Mouse (Mus musculus): Measurements from ENCODE around the gene Fam172a.

DNA sequence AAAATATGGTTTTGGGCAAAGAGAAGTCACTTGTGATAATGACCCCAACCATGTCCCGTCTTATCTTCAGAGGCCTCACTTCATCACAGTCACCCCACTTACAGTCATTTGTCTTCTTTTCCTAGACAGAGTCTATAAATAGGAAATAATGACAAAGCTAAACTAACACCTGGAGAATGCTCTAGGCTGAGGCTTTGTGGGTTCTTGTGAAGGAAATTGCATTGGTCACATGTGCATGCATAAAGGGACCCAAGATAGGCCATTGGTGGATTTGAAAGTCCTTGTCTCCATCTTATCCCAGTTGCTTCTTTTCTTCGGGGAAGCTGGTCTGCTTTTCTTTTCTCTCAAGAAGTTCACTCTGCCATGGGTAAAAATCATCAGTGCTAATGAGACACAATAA lies 400.5 kb downstream of the Fam172a start:
- no peak for TF ChIP-seq POLR2A (IDR thresholded peaks at IDR 0.05; ENCODE audit: low read depth, low read length)
- no peak for TF ChIP-seq CTCF (conservative IDR thresholded peaks at IDR 0.05; ENCODE audit: insufficient read depth, insufficient read length, low read depth, low read length)
